ENCODE assay signal across 8 mouse cellular contexts in genomic region chr2:71528014-71528713, GRCm38 (mm10). TPM values are rescaled to one million over a fixed set of nuclear protein-coding genes. Genes with fewer than 3 reads are reported as not detected.
DNase-seq lines count a peak whose midpoint lies in the region; ATAC-seq and TF ChIP-seq lines count a peak whose summit lies in the region.
"Had no signal": no experiment of that assay in that cellular context is flagged by ENCODE, and none has a peak within 500 bp of the region (broad histone marks: within the 10 kb centered on the region; RNA-seq: fewer than 3 reads in every experiment).

Gene Dlx1 (plus strand): TSS chr2:71528113.

- no peak for TF ChIP-seq POLR2A in embryonic fibroblast, embryonic 13.5 days (IDR thresholded peaks at IDR 0.05; ENCODE audit: low read depth, low read length)

- H3K9me3 ChIP-seq in lung, postnatal 0 days (ENCODE audit: low read length): no peaks in the 10 kb centered on the region
- H3K9me3 ChIP-seq in intestine, embryonic 14.5 days (ENCODE audit: control insufficient read depth, low read length): no peaks in the 10 kb centered on the region
- no peaks in the 10 kb centered on the region for H3K9me3 ChIP-seq in midbrain, embryonic 12.5 days

- no peak within 1 kb of the TSS for H3K27ac ChIP-seq in lung, postnatal 0 days (ENCODE audit: low read length)
- H3K27ac ChIP-seq in embryonic fibroblast, embryonic 13.5 days (ENCODE audit: insufficient read depth, low read length): no peak within 1 kb of the TSS
- peak within 1 kb of the TSS; percentile 20 for H3K27ac ChIP-seq in intestine, embryonic 14.5 days (ENCODE audit: low read depth)
- H3K27ac ChIP-seq in midbrain, embryonic 12.5 days (replicated peaks): peak within 1 kb of the TSS; percentile 60; the same call in 1 of the 2 replicates

- no peak for DNase-seq in lung, postnatal 0 days (ENCODE audit: low spot score)
- DNase-seq in lung, postnatal 4 days: no peak
- DNase-seq in intestine, embryonic 14.5 days (ENCODE audit: low spot score): peak; percentile 75
- no peak for DNase-seq in cerebellum, postnatal 25 days

- peak within 1 kb of the TSS; percentile 36; the same call in 1 of the 2 replicates for H3K4me3 ChIP-seq in lung, postnatal 0 days (ENCODE audit: low read depth, low read length)
- H3K4me3 ChIP-seq in embryonic fibroblast, embryonic 13.5 days (ENCODE audit: insufficient read depth, low read length): peak within 1 kb of the TSS; percentile 31
- H3K4me3 ChIP-seq in intestine, embryonic 14.5 days (ENCODE audit: low read depth, low read length): peak within 1 kb of the TSS; percentile 41
- H3K4me3 ChIP-seq in midbrain, embryonic 12.5 days: peak within 1 kb of the TSS; percentile 46

- 2% methylated on average over 26 of the region's 26 CpGs for WGBS in lung, postnatal 0 days
- WGBS in intestine, embryonic 14.5 days: 1% methylated on average over 26 of the region's 26 CpGs
- WGBS in midbrain, embryonic 12.5 days: 1% methylated on average over 26 of the region's 26 CpGs

- H3K4me2 ChIP-seq in lung, postnatal 0 days (replicated peaks; ENCODE audit: low read depth, low read length): peak within 1 kb of the TSS; percentile 69
- peak within 1 kb of the TSS; percentile 68 for H3K4me2 ChIP-seq in intestine, embryonic 14.5 days (ENCODE audit: low read length)
- H3K4me2 ChIP-seq in midbrain, embryonic 12.5 days (replicated peaks): peak within 1 kb of the TSS; percentile 84

- no peak for TF ChIP-seq CTCF in lung, postnatal 0 days (IDR thresholded peaks at IDR 0.05)
- no peak for TF ChIP-seq CTCF in embryonic fibroblast, embryonic 13.5 days (IDR thresholded peaks at IDR 0.05; ENCODE audit: borderline replicate concordance, insufficient read depth, low read length)

- H3K27me3 ChIP-seq in lung, postnatal 0 days (replicated peaks; ENCODE audit: insufficient read depth, low read length): peaks cover 77% of the 10 kb centered on the region
- peaks cover 98% of the 10 kb centered on the region for H3K27me3 ChIP-seq in intestine, embryonic 14.5 days (replicated peaks; ENCODE audit: control insufficient read depth, insufficient read depth, low read length)
- H3K27me3 ChIP-seq in midbrain, embryonic 12.5 days: peaks cover 98% of the 10 kb centered on the region

- peaks cover 9% of the 10 kb centered on the region for H3K4me1 ChIP-seq in lung, postnatal 0 days (ENCODE audit: insufficient read depth, low read depth, low read length)
- H3K4me1 ChIP-seq in embryonic fibroblast, embryonic 13.5 days (ENCODE audit: control insufficient read depth, insufficient read depth, low read length): no peaks in the 10 kb centered on the region
- peaks cover 10% of the 10 kb centered on the region for H3K4me1 ChIP-seq in intestine, embryonic 14.5 days (replicated peaks; ENCODE audit: control insufficient read depth, insufficient read depth, low read length)
- H3K4me1 ChIP-seq in midbrain, embryonic 12.5 days: peaks cover 25% of the 10 kb centered on the region

- no peak within 1 kb of the TSS for H3K9ac ChIP-seq in lung, postnatal 0 days (replicated peaks; ENCODE audit: low read depth)
- H3K9ac ChIP-seq in intestine, embryonic 14.5 days (ENCODE audit: low read length): no peak within 1 kb of the TSS
- peak within 1 kb of the TSS; percentile 60; the same call in 1 of the 2 replicates for H3K9ac ChIP-seq in midbrain, embryonic 12.5 days (replicated peaks)

- no peak for TF ChIP-seq EP300 in lung, postnatal 0 days (IDR thresholded peaks at IDR 0.05)

- H3K36me3 ChIP-seq in lung, postnatal 0 days (ENCODE audit: insufficient read depth, low read length): no peaks in the 10 kb centered on the region
- no peaks in the 10 kb centered on the region for H3K36me3 ChIP-seq in intestine, embryonic 14.5 days (ENCODE audit: control insufficient read depth, insufficient read depth, low read length)
- no peaks in the 10 kb centered on the region for H3K36me3 ChIP-seq in midbrain, embryonic 12.5 days

- no peak for ATAC-seq in lung, postnatal 0 days
- ATAC-seq in intestine, embryonic 14.5 days (replicated peaks; ENCODE audit: low FRiP score, low TSS enrichment, low read depth): no peak
- no peak for ATAC-seq in midbrain, embryonic 12.5 days (ENCODE audit: low FRiP score, low read depth)
- no peak for ATAC-seq in granulocyte monocyte progenitor cell, adult 5-6 weeks (replicated peaks; ENCODE audit: poor library complexity, severe bottlenecking)

RNA-seq across cellular contexts. Expression of gene Dlx1, which starts in this region (rescaled TPM):
- not detected in 2 replicates for polyA plus RNA-seq in lung, postnatal 0 days (2015; fragmentation: Nextera tagmentation; extraction: Ambion mirVana)
- 1.9 and 2.0 TPM in 2 replicates for polyA plus RNA-seq in embryonic fibroblast, embryonic 13.5 days (2011; ENCODE audit: insufficient read length, low read depth, missing spikeins)
- polyA plus RNA-seq in intestine, embryonic 14.5 days (2014; fragmentation: Nextera tagmentation; extraction: Ambion mirVana): 8.0 and 9.8 TPM in 2 replicates
- polyA plus RNA-seq in midbrain, embryonic 12.5 days (2016; fragmentation: Nextera tagmentation; extraction: Ambion mirVana): 37.2 and 59.9 TPM in 2 replicates
- not detected in 2 replicates for total RNA-seq in granulocyte monocyte progenitor cell, adult 5-6 weeks (2014; fragmentation: Nextera tagmentation)
- total RNA-seq in granulocyte monocyte progenitor cell, adult 5-6 weeks (2017): not detected in 2 replicates
- total RNA-seq: common myeloid progenitor, adult 5-6 weeks had no signal

Comparison
In these comparisons a context has a peak if more than half of its experiments do, and no peak if none do; other contexts are left out.
1. H3K27ac ChIP-seq: peak in intestine, embryonic 14.5 days (single experiment) and midbrain, embryonic 12.5 days (single experiment); none in lung, postnatal 0 days (single experiment) and embryonic fibroblast, embryonic 13.5 days (single experiment).
2. Peak in every context shown above with its lines, with median percentiles within 50 percentile points of each other: H3K4me2 ChIP-seq and H3K4me3 ChIP-seq.